ENCODE assay signal across 18 mouse cellular contexts in the genomic region with DNA sequence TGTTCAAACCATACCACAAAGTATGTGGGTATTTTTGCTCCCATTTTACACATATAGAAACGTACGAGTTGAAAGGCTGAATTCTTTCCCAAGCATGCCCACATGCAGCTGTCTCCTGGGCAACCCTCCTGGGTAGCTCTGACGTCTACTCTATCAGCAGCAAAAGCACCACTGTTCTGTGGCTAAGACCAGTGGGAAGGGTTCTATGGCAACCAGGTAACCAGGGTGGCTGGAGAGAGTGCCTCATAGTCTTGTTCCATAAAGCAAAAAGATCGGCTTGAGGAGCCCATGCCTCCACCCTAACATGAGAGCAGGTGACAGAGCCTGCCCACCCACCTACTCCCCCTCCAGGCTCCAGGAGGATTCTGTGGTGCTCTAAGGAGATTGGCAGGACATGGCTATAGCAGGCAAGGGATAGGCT. TPM values are rescaled to one million over a fixed set of nuclear protein-coding genes. Genes with fewer than 3 reads are reported as not detected.
DNase-seq lines count a peak whose midpoint lies in the region; TF ChIP-seq lines count a peak whose summit lies in the region.
"Had no signal": no experiment of that assay in that cellular context is flagged by ENCODE, and none has a peak within 500 bp of the region (broad histone marks: within the 10 kb centered on the region; RNA-seq: fewer than 3 reads in every experiment).

No protein-coding gene starts in this region.

- H3K4me1 ChIP-seq in small intestine, adult 2 months (ENCODE audit: control insufficient read depth, insufficient read depth, insufficient read length, low read length) = peaks cover 58% of the 10 kb centered on the region
- H3K4me1 ChIP-seq: midbrain, embryonic 13.5 days; neural tube, embryonic 12.5 days had no signal

- DNase-seq in layer of hippocampus, adult 18-20 months (ENCODE audit: low spot score in 2 of 2) = peak; percentile 44 to 46
- no peak for DNase-seq in layer of hippocampus, postnatal 25 days (ENCODE audit: extremely low spot score in 1 of 2, low spot score in 1 of 2)
- peak; percentile 53 for DNase-seq in thymus, postnatal 0 days (ENCODE audit: low spot score)
- no peak for DNase-seq in thymus, postnatal 4 days
- peak; percentile 28 to 63 for DNase-seq in left cerebral cortex, adult 2 months (ENCODE audit: extremely low spot score in 1 of 2, low spot score in 2 of 2)
- DNase-seq in urinary bladder, adult 18-20 months (ENCODE audit: low spot score in 2 of 2) = no peak
- no peak for DNase-seq in urinary bladder, postnatal 4 days (ENCODE audit: low spot score in 2 of 2)
- DNase-seq: B cell, adult 2 months; cerebellum, adult 8-10 months; gastrocnemius, postnatal 10 days; heart, postnatal 10 days; lung, embryonic 14.5 days had no signal

- no peak overlapping the region for H3K4me3 ChIP-seq in left cerebral cortex, adult 2 months
- H3K4me3 ChIP-seq in small intestine, adult 2 months (ENCODE audit: low read depth, low read length) = no peak overlapping the region
- H3K4me3 ChIP-seq: kidney, embryonic 15.5 days; midbrain, embryonic 13.5 days; neural tube, embryonic 12.5 days had no signal

- TF ChIP-seq CTCF in left cerebral cortex, adult 2 months (IDR thresholded peaks at IDR 0.05) = no peak
- no peak for TF ChIP-seq CTCF in small intestine, adult 2 months (IDR thresholded peaks at IDR 0.05; ENCODE audit: extremely low read depth, insufficient read length, insufficient replicate concordance, low read depth, low read length)

- no peaks in the 10 kb centered on the region for H3K36me3 ChIP-seq in small intestine, adult 2 months (ENCODE audit: control insufficient read depth, insufficient read depth, low read length)
- H3K36me3 ChIP-seq: kidney, embryonic 15.5 days; midbrain, embryonic 13.5 days; neural tube, embryonic 12.5 days had no signal

- no peak for TF ChIP-seq POLR2A in small intestine, adult 2 months (IDR thresholded peaks at IDR 0.05; ENCODE audit: low read depth, low read length)

- H3K27ac ChIP-seq in left cerebral cortex, adult 2 months = peak overlapping the region; percentile 86
- peak overlapping the region; percentile 52 for H3K27ac ChIP-seq in small intestine, adult 2 months (ENCODE audit: insufficient read depth, low read depth, low read length)
- H3K27ac ChIP-seq: kidney, embryonic 15.5 days; midbrain, embryonic 13.5 days; neural tube, embryonic 12.5 days; stomach, postnatal 0 days had no signal

- H3K27me3 ChIP-seq in small intestine, adult 2 months (ENCODE audit: control insufficient read depth, insufficient read depth, low read length) = no peaks in the 10 kb centered on the region
- H3K27me3 ChIP-seq: midbrain, embryonic 13.5 days; neural tube, embryonic 12.5 days had no signal

- intact Hi-C loops in left cerebral cortex, adult 2 months (cut with DNase I) = loop anchor here (10.0 kb wide), 1 partner anchor 377 kb away; no protein-coding TSS in a partner anchor

- 40% methylated on average over 4 of the region's 4 CpGs for WGBS in small intestine, adult 2 months

RNA-seq across cellular contexts. Expression of gene Gm12216, which starts 16.9 kb away (rescaled TPM):
- 1 to 10 TPM; 7.4 to 7.9 TPM for total RNA-seq in layer of hippocampus, adult 18-20 months (2021)
- total RNA-seq in layer of hippocampus, postnatal 25 days (2021) = 1 to 10 TPM; 4.3 to 9.1 TPM
- 24.2 and 25.5 TPM in 2 replicates for polyA plus RNA-seq in thymus, postnatal 0 days (2015; fragmentation: Nextera tagmentation; extraction: Ambion mirVana)
- total RNA-seq in left cerebral cortex, adult 2 months (2021) = 1 to 10 TPM; 3.0 to 5.9 TPM
- 5.8 and 12.4 TPM in 2 replicates for polyA plus RNA-seq in small intestine, adult 2 months (2012; rRNA removed)
- polyA plus RNA-seq: forebrain, embryonic 11.5 days; neural tube, embryonic 12.5 days had no signal

RNA-seq across cellular contexts. Expression of gene Slc22a5, which starts 49.3 kb away (rescaled TPM):
- 10 to 100 TPM in 1 of 2 experiments, 1 to 10 TPM in 1; 10.0 to 11.6 TPM for total RNA-seq in layer of hippocampus, adult 18-20 months (2021)
- 10 to 100 TPM in 1 of 2 experiments, 1 to 10 TPM in 1; 9.9 to 14.4 TPM for total RNA-seq in layer of hippocampus, postnatal 25 days (2021)
- 12.6 and 12.8 TPM in 2 replicates for polyA plus RNA-seq in thymus, postnatal 0 days (2015; fragmentation: Nextera tagmentation; extraction: Ambion mirVana)
- total RNA-seq in left cerebral cortex, adult 2 months (2021) = 10 to 100 TPM in 1 of 2 experiments, 1 to 10 TPM in 1; 9.5 to 10.5 TPM
- polyA plus RNA-seq in small intestine, adult 2 months (2012; rRNA removed) = 22.1 and 44.2 TPM in 2 replicates

Comparison
In these comparisons a context has a peak if more than half of its experiments do, and no peak if none do; other contexts are left out.
1. DNase-seq: peak in layer of hippocampus, adult 18-20 months (2 of 2), thymus, postnatal 0 days (single experiment) and left cerebral cortex, adult 2 months (2 of 2); none in layer of hippocampus, postnatal 25 days (0 of 2), thymus, postnatal 4 days (single experiment), urinary bladder, adult 18-20 months (0 of 2) and urinary bladder, postnatal 4 days (0 of 2).